Mouse (Mus musculus) brain, embryonic 18.5 days (tissue): ENCODE data around the gene Glyr1.

ENCODE experiments used
- DNase-seq: peaks from one replicate; pipeline ENCODE4 v3.0.0-alpha.2; 2012; ENCODE audit warnings: low read depth, low spot score

The Glyr1 gene

GRCm38 (mm10) chr16:4964731-4965391 lies 84.8 kb downstream of the Glyr1 start:
- DNase-seq: no peak
